Mouse (Mus musculus) hindbrain, embryonic 12.5 days (tissue): ENCODE measurements around the gene Odf3. TPM values are rescaled to one million over a fixed set of nuclear protein-coding genes. Genes with fewer than 3 reads are reported as not detected.

Experiments
- ATAC-seq: fragments of 200-750 bp; cut with Nextera tagmentation; 2 replicates; pipeline ENCODE4 v1.8.0; 2017; ENCODE audit warnings: moderate TSS enrichment; ENCODE audit not compliant: low FRiP score
- H3K27ac ChIP-seq: fragments of 300-500 bp; sonication (generic); 2 replicates; pipeline ENCODE4 v1.5.1; 2016; ENCODE audit warnings: mild to moderate bottlenecking
- H3K27me3 ChIP-seq: fragments of 300-500 bp; sonication (generic); 2 replicates; pipeline ENCODE4 v1.6.1; 2016; ENCODE audit warnings: mild to moderate bottlenecking
- H3K36me3 ChIP-seq: fragments of 300-500 bp; sonication (generic); 2 replicates; pipeline ENCODE4 v1.6.1; 2016; ENCODE audit warnings: mild to moderate bottlenecking
- H3K4me1 ChIP-seq: fragments of 300-500 bp; sonication (generic); 2 replicates; pipeline ENCODE4 v1.6.1; 2016
- H3K4me2 ChIP-seq: fragments of 300-500 bp; sonication (generic); replicated peaks from 2 replicates; pipeline ENCODE4 v1.6.1; 2016; ENCODE audit warnings: mild to moderate bottlenecking
- H3K4me3 ChIP-seq: fragments of 300-500 bp; sonication (generic); 2 replicates; pipeline ENCODE4 v1.5.1; 2016; ENCODE audit warnings: mild to moderate bottlenecking
- H3K9ac ChIP-seq: fragments of 300-500 bp; sonication (generic); 2 replicates; pipeline ENCODE4 v1.6.1; 2016; ENCODE audit warnings: mild to moderate bottlenecking, moderate library complexity
- H3K9me3 ChIP-seq: fragments of 300-500 bp; sonication (generic); replicated peaks from 2 replicates; pipeline ENCODE4 v1.6.1; 2016; ENCODE audit warnings: mild to moderate bottlenecking
- WGBS: fragments of 180-500 bp; shearing (Covaris S2); methylation state at CpG from one replicate; pipeline ENCODE4 v1.1.7; 2016; 5-methylcytosine and 5-hydroxymethylcytosine counted together
- polyA plus RNA-seq: library from polyadenylated mRNA; unstranded; fragments of >200 nt; fragmentation: Nextera tagmentation; extraction: Ambion mirVana; gene quantifications from 2 replicates; pipeline ENCODE4 v1.2.1, GENCODE M21; 2016

Gene Odf3
- polyA plus RNA-seq, 1 experiment from 2014 or later = not detected

GRCm38 (mm10) chr7:140848591-140848990, 986 bp downstream of the Odf3 start:
- Histone ChIP-seq H3K4me1 (no peaks in the 10 kb centered on the region), H3K9ac (no peak overlapping the region), H3K4me3 (no peak overlapping the region), H3K36me3 (peaks cover 23% of the 10 kb centered on the region), H3K27me3 (peaks cover 9% of the 10 kb centered on the region; the same call in 1 of the 2 replicates), H3K4me2 (no peak overlapping the region), H3K27ac (no peak overlapping the region), H3K9me3 (no peaks in the 10 kb centered on the region)
- 90% methylated on average over 10 of the region's 10 CpGs for WGBS
- ATAC-seq = no peak

GRCm38 (mm10) chr7:140851916-140852315, 4.3 kb downstream of the Odf3 start:
- 94% methylated on average over 4 of the region's 4 CpGs for WGBS
- H3K36me3 ChIP-seq = peaks cover 34% of the 10 kb centered on the region
- ATAC-seq = no peak

DNA sequence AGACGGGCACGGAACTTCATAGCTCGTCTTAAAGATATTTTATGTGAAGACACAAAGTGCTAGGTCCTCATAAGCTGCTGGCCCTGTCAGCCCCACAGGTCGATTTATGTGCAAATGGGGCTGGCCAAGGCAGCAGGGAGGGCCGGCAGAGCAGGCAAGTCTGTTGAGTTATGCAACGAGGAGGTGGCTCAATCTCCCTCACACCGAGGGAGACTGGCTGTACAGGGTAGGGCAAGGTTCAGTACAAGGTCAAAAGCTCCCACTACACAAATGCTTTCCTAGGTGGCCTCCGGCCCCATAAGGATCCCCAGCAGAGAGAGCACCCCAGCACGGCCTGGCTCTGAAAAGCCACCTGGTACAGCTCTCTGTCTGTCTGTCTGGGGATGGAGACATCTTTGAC, 5.8 kb downstream of the Odf3 start:
- no peak overlapping the region for H3K4me3 ChIP-seq
- no peaks in the 10 kb centered on the region for H3K27me3 ChIP-seq
- no peak overlapping the region for H3K27ac ChIP-seq
- ATAC-seq = no peak
- H3K36me3 ChIP-seq = peaks cover 35% of the 10 kb centered on the region
- 95% methylated on average over 9 of the region's 9 CpGs for WGBS
- H3K9me3 ChIP-seq = no peaks in the 10 kb centered on the region
- H3K9ac ChIP-seq = no peak overlapping the region
- H3K4me2 ChIP-seq = no peak overlapping the region
- peaks cover 17% of the 10 kb centered on the region for H3K4me1 ChIP-seq

More at GRCm38 (mm10) chr7:140851916-140852315, 4.3 kb downstream of the Odf3 start:
- Histone ChIP-seq H3K9me3 (no peaks in the 10 kb centered on the region), H3K27me3 (no peaks in the 10 kb centered on the region), H3K4me3 (no peak overlapping the region), H3K4me2 (no peak overlapping the region), H3K9ac (no peak overlapping the region), H3K4me1 (peaks cover 10% of the 10 kb centered on the region), H3K27ac (no peak overlapping the region)

DNA sequence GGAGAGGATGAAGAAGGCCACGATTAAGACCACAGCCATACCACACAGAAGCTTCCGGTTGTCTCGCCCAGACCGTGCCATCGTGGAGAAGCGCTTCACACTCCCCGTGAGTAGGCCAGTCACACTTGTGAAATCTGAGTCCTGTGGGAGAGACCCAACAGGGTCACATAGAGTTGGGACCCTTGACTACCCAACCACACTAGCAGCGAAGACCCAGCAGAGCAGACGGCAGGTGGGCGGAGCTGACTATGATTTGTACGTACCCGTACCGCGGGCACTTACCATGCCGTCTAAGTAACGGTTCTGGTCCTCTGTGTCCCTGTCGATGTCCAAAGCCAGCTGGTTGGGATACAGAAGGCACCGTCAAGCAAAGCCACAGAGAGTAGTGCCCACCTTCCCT, 6.9 kb downstream of the Odf3 start:
- Histone ChIP-seq H3K27ac (no peak overlapping the region), H3K36me3 (peaks cover 46% of the 10 kb centered on the region), H3K9me3 (no peaks in the 10 kb centered on the region), H3K4me2 (no peak overlapping the region), H3K9ac (no peak overlapping the region), H3K27me3 (no peaks in the 10 kb centered on the region), H3K4me3 (no peak overlapping the region), H3K4me1 (peaks cover 28% of the 10 kb centered on the region)
- no peak for ATAC-seq
- WGBS = 94% methylated on average over 18 of the region's 18 CpGs

DNA sequence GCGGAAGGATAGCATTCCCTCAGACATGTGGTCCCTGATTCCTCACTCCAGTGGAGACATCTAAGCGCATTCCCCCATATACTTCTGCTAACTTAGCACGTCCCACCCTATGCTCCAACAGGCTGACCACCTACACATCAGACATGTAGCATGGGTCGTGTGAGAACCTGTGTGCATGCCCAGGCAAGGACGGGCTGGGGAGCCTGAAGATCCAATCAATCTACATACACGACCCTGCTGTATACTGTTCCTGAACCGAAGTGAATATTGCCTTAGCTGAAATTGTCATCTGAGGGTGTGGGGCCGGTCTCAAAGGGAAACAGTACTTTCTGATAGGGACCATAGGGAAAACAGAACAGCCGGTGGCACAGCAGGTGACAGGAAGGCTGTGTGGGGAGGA, 7.6 kb downstream of the Odf3 start:
- Histone ChIP-seq H3K4me1 (peaks cover 31% of the 10 kb centered on the region), H3K9ac (peak overlapping the region; percentile 95), H3K4me3 (peak overlapping the region; percentile 75), H3K4me2 (peak overlapping the region; percentile 99), H3K27ac (no peak overlapping the region), H3K36me3 (peaks cover 53% of the 10 kb centered on the region), H3K9me3 (no peaks in the 10 kb centered on the region), H3K27me3 (no peaks in the 10 kb centered on the region)
- WGBS = 76% methylated on average over 9 of the region's 9 CpGs
- no peak for ATAC-seq

- peak within 1 kb of the TSS; percentile 95 for H3K9ac ChIP-seq
- WGBS = under 1% methylated on average over 51 of the region's 51 CpGs
- ATAC-seq = peak; percentile 79
Observed at GRCm38 (mm10) chr7:140855860-140856784, 8.5 kb downstream of the Odf3 start, which contains the start of gene Gm45785. Gm45785 (minus strand) TSS chr7:140856331.

GRCm38 (mm10) chr7:140856785-140857549, 9.4 kb downstream of the Odf3 start, which contains the start of gene Ric8a:
Ric8a (plus strand) TSS chr7:140856957.
- Histone ChIP-seq H3K4me1 (peaks cover 31% of the 10 kb centered on the region), H3K27ac (peak within 1 kb of the TSS; percentile 90), H3K27me3 (no peaks in the 10 kb centered on the region), H3K9me3 (no peaks in the 10 kb centered on the region), H3K36me3 (peaks cover 63% of the 10 kb centered on the region), H3K4me3 (peak within 1 kb of the TSS; percentile 75), H3K9ac (peak within 1 kb of the TSS; percentile 95), H3K4me2 (peak within 1 kb of the TSS; percentile 99)
- peak; percentile 75 for ATAC-seq
- WGBS = under 1% methylated on average over 50 of the region's 50 CpGs

More at GRCm38 (mm10) chr7:140855860-140856784, 8.5 kb downstream of the Odf3 start, which contains the start of gene Gm45785:
- Histone ChIP-seq H3K27ac (peak within 1 kb of the TSS; percentile 90), H3K4me3 (peak within 1 kb of the TSS; percentile 75), H3K9me3 (no peaks in the 10 kb centered on the region), H3K36me3 (peaks cover 62% of the 10 kb centered on the region), H3K4me2 (peak within 1 kb of the TSS; percentile 99), H3K4me1 (peaks cover 31% of the 10 kb centered on the region), H3K27me3 (no peaks in the 10 kb centered on the region)

GRCm38 (mm10) chr7:140857550-140858505, 10.2 kb downstream of the Odf3 start, which contains the start of gene Bet1l:
Bet1l (minus strand) TSS chr7:140857577.
- Histone ChIP-seq H3K4me2 (peak within 1 kb of the TSS; percentile 99), H3K9ac (peak within 1 kb of the TSS; percentile 95), H3K4me3 (peak within 1 kb of the TSS; percentile 75), H3K36me3 (peaks cover 63% of the 10 kb centered on the region), H3K9me3 (no peaks in the 10 kb centered on the region), H3K4me1 (peaks cover 31% of the 10 kb centered on the region), H3K27me3 (no peaks in the 10 kb centered on the region), H3K27ac (peak within 1 kb of the TSS; percentile 90)
- 37% methylated on average over 40 of the region's 40 CpGs for WGBS
- ATAC-seq = peak; percentile 62

DNA sequence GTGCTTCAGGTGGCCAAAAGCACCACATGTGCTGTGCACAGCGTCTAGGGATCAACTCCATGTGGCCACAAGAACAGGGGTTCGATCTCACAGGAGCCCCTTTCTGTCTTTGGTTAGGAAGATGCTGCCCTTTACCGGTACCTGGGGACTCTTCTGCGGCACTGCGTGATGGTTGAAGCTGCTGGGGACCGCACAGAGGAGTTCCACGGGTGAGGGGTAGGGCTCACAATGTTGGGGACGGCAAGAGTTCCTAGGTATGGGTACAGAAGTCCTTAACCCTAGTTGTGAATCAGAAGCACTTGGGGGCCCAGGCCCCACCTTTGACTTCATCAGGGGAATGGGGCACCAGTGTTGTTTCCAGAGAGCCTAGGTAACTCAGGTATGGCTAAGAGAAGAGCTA, 11.1 kb downstream of the Odf3 start:
- peak overlapping the region; percentile 75 for H3K4me3 ChIP-seq
- H3K4me1 ChIP-seq = peaks cover 31% of the 10 kb centered on the region
- no peaks in the 10 kb centered on the region for H3K27me3 ChIP-seq
- ATAC-seq = no peak
- 96% methylated on average over 8 of the region's 8 CpGs for WGBS
- H3K27ac ChIP-seq = no peak overlapping the region
- H3K9me3 ChIP-seq = no peaks in the 10 kb centered on the region
- H3K4me2 ChIP-seq = peak overlapping the region; percentile 99
- peak overlapping the region; percentile 95 for H3K9ac ChIP-seq
- H3K36me3 ChIP-seq = peaks cover 63% of the 10 kb centered on the region

GRCm38 (mm10) chr7:140859997-140860396, 12.4 kb downstream of the Odf3 start:
- H3K27me3 ChIP-seq = no peaks in the 10 kb centered on the region
- no peaks in the 10 kb centered on the region for H3K9me3 ChIP-seq
- no peak for ATAC-seq
- WGBS = 68% methylated on average over 6 of the region's 6 CpGs
- H3K9ac ChIP-seq = no peak overlapping the region
- no peak overlapping the region for H3K4me2 ChIP-seq
- H3K4me1 ChIP-seq = peaks cover 29% of the 10 kb centered on the region
- peaks cover 63% of the 10 kb centered on the region for H3K36me3 ChIP-seq
- no peak overlapping the region for H3K4me3 ChIP-seq
- no peak overlapping the region for H3K27ac ChIP-seq

DNA sequence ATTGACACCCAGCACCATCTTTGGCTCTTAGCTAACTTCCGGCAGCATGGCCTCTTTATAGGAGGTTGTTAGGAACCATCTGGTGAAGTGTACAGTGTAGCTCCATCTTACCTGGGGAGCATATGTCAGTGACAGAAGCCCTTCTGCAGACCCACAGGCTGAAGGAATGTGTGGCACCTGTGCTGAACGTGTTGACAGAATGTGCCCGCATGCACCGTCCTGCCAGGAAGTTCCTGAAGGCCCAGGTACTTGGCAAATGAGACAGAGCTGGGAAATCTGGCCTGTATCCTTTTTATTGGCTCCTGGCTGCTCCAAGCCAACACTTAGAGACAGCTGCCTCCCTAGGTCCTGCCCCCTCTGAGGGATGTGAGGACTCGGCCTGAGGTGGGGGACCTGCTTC, 13.1 kb downstream of the Odf3 start:
- WGBS = 92% methylated on average over 5 of the region's 5 CpGs
- Histone ChIP-seq H3K9ac (no peak overlapping the region), H3K4me2 (no peak overlapping the region), H3K27me3 (no peaks in the 10 kb centered on the region), H3K9me3 (no peaks in the 10 kb centered on the region), H3K36me3 (peaks cover 63% of the 10 kb centered on the region), H3K27ac (no peak overlapping the region), H3K4me1 (peaks cover 22% of the 10 kb centered on the region), H3K4me3 (no peak overlapping the region)
- ATAC-seq = no peak
